Mouse (Mus musculus): Measurements from ENCODE around the gene Gm5662.
"Not testable (repeated sequence)": the region's sequence is repeated elsewhere in the genome, so short reads cannot be mapped to it uniquely, and the experiment has no call there.

Gene Gm5662

GRCm38 (mm10) chr12:88274400-88274799, at the start of gene Gm5662:
TSS of gene Gm5662 (minus strand) at chr12:88274500.
- not testable (repeated sequence) for DNase-seq (ENCODE audit: low read depth, low spot score)

GRCm38 (mm10) chr12:88323926-88324325, 49.6 kb upstream of the Gm5662 start, which contains the start of gene Gm5039:
TSS of gene Gm5039 (minus strand) at chr12:88324026.
- DNase-seq (ENCODE audit: low read depth, low spot score), result not testable (repeated sequence)

- DNase-seq (ENCODE audit: low read depth, low spot score), result no peak
These were observed 40.3 kb upstream of the Gm5662 start for GRCm38 (mm10) chr12:88314556-88314955.

DNA sequence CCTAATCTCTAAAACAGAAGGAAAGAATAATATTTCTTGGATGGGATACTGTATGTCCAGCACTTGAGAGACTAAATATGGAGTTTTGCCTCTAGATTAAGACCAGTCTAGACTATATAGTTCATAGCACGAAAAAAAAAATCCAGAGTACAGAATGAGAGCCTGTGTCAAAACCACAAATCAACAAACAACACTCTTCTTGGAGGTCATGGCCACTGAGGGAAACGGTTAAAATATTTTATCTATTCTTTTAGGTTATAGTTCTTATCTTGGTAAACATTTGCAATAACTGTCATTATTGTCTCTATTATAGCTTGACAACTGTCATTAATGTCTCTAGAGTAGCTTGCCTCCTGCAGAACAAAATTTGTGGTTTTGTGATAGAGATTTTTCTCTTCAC, 22.9 kb upstream of the Gm5662 start:
- not testable (repeated sequence) for DNase-seq (ENCODE audit: low read depth, low spot score)

DNA sequence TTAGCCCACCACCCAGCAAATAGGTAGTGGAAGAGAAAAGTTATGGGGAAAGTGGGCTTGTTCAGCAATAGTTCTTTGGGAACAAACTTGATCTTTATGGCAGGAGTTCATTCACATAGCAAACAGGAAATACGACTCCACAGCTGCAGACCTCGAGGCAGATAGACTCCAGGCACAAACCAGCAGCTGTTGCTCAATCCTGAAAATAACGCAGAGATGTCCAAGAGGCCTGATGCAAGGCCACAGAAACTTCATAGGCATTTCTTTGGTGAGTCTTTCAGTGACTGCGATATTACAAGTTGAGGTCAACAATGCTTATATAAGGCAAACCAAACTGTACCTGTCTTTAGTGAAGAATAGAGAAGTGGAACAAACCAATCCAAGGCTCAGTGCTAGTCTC, 18.8 kb upstream of the Gm5662 start:
- DNase-seq (ENCODE audit: low read depth, low spot score), result not testable (repeated sequence)

GRCm38 (mm10) chr12:88285224-88285623, 10.9 kb upstream of the Gm5662 start:
- DNase-seq (ENCODE audit: low read depth, low spot score), result not testable (repeated sequence)

GRCm38 (mm10) chr12:88257241-88257640, 17.1 kb downstream of the Gm5662 start:
- no peak for DNase-seq (ENCODE audit: low read depth, low spot score)

GRCm38 (mm10) chr12:88255917-88256316, 18.4 kb downstream of the Gm5662 start:
- not testable (repeated sequence) for DNase-seq (ENCODE audit: low read depth, low spot score)

- DNase-seq (ENCODE audit: low read depth, low spot score), result not testable (repeated sequence)
These were observed 24.3 kb downstream of the Gm5662 start, which contains the start of gene Gm8332 for GRCm38 (mm10) chr12:88250000-88250399. TSS of gene Gm8332 (minus strand) at chr12:88250100.

DNA sequence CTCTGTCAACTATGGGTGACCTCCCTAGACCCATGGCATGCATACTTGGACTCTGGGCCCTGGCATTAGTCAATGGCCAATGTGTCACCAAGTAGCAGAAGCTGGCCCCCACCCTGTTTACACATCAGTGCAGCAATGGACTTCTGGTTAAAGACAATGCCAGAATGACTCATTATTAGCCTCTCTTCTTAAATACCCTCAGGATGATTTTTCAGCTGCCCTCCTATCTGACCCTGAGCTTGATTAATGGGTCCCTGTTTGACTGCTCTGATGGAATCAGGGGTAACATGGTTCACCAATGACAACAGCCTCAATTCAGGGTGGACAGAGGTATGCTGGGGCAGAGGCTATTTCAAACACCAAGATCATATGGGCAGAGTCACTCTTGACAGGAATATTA, 28.5 kb downstream of the Gm5662 start:
- DNase-seq (ENCODE audit: low read depth, low spot score), result not testable (repeated sequence)

DNA sequence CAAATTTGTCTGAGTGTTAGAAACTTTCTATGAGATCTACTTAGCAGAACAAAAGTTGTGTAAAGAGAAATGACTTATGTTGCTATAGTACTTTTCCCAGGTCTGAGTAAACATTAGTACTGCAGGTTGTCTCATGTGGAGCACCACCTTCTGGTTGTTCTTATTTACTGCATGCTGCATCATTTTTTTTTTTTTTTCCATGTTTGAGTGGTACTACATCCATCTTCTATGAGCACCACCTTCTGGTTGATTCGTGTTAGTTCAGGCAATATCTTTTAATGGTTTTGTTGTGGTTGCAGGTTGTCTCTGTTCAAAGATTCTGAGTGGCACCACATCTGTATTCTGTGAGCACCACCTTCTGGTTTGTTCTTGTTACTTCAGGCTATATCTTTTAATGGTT, 31.4 kb downstream of the Gm5662 start:
- DNase-seq (ENCODE audit: low read depth, low spot score), result not testable (repeated sequence)

Data from brain, adult 2 months (tissue).